Mouse (Mus musculus): ENCODE results near the gene Tm4sf5.

DNA sequence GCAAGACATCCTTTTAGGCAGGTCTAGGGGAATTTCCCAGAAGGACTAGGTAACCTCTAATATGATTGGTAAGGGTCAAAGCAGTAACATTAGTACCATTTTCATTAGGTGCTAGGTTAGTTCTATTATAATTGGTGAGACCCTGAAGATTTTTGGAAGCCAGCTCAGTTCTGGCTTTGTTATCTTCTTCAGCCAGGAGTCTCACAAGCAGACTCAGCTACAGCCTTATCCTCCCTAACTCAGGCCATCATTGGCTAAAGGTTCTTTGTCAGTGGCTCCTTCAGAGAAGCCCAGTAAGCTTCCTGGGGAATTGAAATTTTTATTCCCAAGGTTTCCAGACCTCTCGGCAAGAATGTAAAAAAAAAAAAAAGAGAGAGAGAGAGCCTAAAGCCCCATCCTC lies 13.4 kb downstream of the Tm4sf5 start:
- no peak for TF ChIP-seq CTCF (IDR thresholded peaks at IDR 0.05; ENCODE audit: low read depth)
- TF ChIP-seq EP300 (IDR thresholded peaks at IDR 0.05; ENCODE audit: low read depth), result no peak
